Comparison of ENCODE assay signal across 13 mouse cellular contexts in the genomic region with DNA sequence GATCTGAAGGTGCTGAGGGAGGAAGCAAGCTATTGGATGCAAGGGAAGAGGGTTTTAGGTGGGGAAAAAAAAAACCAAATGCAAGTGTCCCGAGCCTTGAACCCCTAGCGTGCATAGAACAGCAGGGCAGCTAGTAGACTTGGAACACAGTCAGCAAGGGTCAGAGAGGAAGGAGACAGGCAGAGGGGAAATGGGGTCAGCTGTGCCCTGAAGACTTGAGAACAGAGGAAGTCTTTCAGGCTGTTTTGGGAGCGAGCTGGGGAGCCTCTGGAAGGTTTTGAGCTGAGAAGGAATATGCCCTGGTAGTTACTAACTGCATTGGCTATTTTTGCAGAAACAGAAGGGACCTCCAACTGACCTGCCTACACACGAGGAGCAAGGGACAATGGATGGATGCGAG.
DNase-seq lines count a peak whose midpoint lies in the region; TF ChIP-seq lines count a peak whose summit lies in the region.
"Had no signal": no experiment of that assay in that cellular context is flagged by ENCODE, and none has a peak within 500 bp of the region (broad histone marks: within the 10 kb centered on the region; RNA-seq: fewer than 3 reads in every experiment).

No protein-coding gene starts in this region.

- H3K27me3 ChIP-seq in spleen, adult 2 months (ENCODE audit: control insufficient read depth, insufficient read depth, low read length) = no peaks in the 10 kb centered on the region
- H3K27me3 ChIP-seq: forebrain, embryonic 12.5 days had no signal

- WGBS in spleen, adult 2 months = 52% methylated on average over 5 of the region's 5 CpGs

- DNase-seq in gastrocnemius, postnatal 25 days = peak; percentile 15
- DNase-seq in gastrocnemius, postnatal 14 days = no peak
- DNase-seq in left cerebral cortex, postnatal 14 days (ENCODE audit: low spot score in 2 of 2) = peak; percentile 13 to 24
- DNase-seq in left cerebral cortex, postnatal 4 days = no peak
- no peak for DNase-seq in spleen, adult 2 months (ENCODE audit: low read depth in 1 of 2, low spot score in 2 of 2)
- DNase-seq in spleen, postnatal 4 days (ENCODE audit: low spot score in 2 of 2) = no peak
- DNase-seq in thymus, postnatal 14 days = peak; percentile 20
- DNase-seq in right cerebral cortex, postnatal 4 days = no peak
- DNase-seq: adrenal gland, postnatal 25 days; cerebellum, adult 11-12 months; kidney, adult 11 months had no signal

- peak overlapping the region; percentile 61 for H3K27ac ChIP-seq in spleen, adult 2 months (ENCODE audit: insufficient read depth, low read length)
- H3K27ac ChIP-seq: forebrain, embryonic 12.5 days had no signal

- peaks cover 32% of the 10 kb centered on the region for H3K4me1 ChIP-seq in spleen, adult 2 months (ENCODE audit: control insufficient read depth, insufficient read depth, insufficient read length)

- intact Hi-C loops in gastrocnemius, postnatal 14 days (cut with DNase I; ENCODE audit: low total_unique reads) = no loop called here
- intact Hi-C loops in left cerebral cortex, postnatal 14 days (cut with DNase I) = no loop called here
- intact Hi-C loops in left cerebral cortex, postnatal 4 days (cut with DNase I) = no loop called here

- TF ChIP-seq POLR2A in spleen, adult 2 months (IDR thresholded peaks at IDR 0.05; ENCODE audit: low read depth, low read length) = no peak

- H3K4me3 ChIP-seq in spleen, adult 2 months (ENCODE audit: extremely low read depth, insufficient read depth, insufficient read length) = no peak overlapping the region
- H3K4me3 ChIP-seq: forebrain, embryonic 12.5 days; heart, embryonic 13.5 days had no signal

- no peak for TF ChIP-seq CTCF in spleen, adult 2 months (IDR thresholded peaks at IDR 0.05; ENCODE audit: extremely low read depth, insufficient read depth, insufficient read length, insufficient replicate concordance)

- no peaks in the 10 kb centered on the region for H3K36me3 ChIP-seq in spleen, adult 2 months (ENCODE audit: control insufficient read depth, insufficient read depth, low read length)
- H3K36me3 ChIP-seq: forebrain, embryonic 12.5 days; heart, embryonic 13.5 days had no signal

Comparison
In these comparisons a context has a peak if more than half of its experiments do, and no peak if none do; other contexts are left out.
1. DNase-seq: peak in gastrocnemius, postnatal 25 days (single experiment), left cerebral cortex, postnatal 14 days (2 of 2) and thymus, postnatal 14 days (single experiment); none in gastrocnemius, postnatal 14 days (single experiment), left cerebral cortex, postnatal 4 days (single experiment), spleen, adult 2 months (0 of 2), spleen, postnatal 4 days (0 of 2) and right cerebral cortex, postnatal 4 days (single experiment).